Mouse (Mus musculus) heart, embryonic 12.5 days (tissue): Measurements from ENCODE around the gene Rhd. TPM values are rescaled to one million over a fixed set of nuclear protein-coding genes. Genes with fewer than 3 reads are reported as not detected.

Experiments used
- ATAC-seq: fragments of 200-750 bp; cut with Nextera tagmentation; 2 replicates; pipeline ENCODE4 v1.8.0; 2017; ENCODE audit warnings: moderate TSS enrichment, moderate library complexity; ENCODE audit not compliant: insufficient number of reproducible peaks, low FRiP score
- H3K27ac ChIP-seq: fragments of 300-500 bp; sonication (generic); 2 replicates; pipeline ENCODE4 v1.5.1; 2016; ENCODE audit warnings: mild to moderate bottlenecking, moderate library complexity; ENCODE audit not compliant: poor library complexity, severe bottlenecking
- H3K27me3 ChIP-seq: fragments of 300-500 bp; sonication (generic); replicated peaks from 2 replicates; pipeline ENCODE4 v1.6.1; 2016; ENCODE audit warnings: mild to moderate bottlenecking, moderate library complexity
- H3K36me3 ChIP-seq: fragments of 300-500 bp; sonication (generic); 2 replicates; pipeline ENCODE4 v1.6.1; 2016; ENCODE audit warnings: mild to moderate bottlenecking, moderate library complexity
- H3K4me1 ChIP-seq: fragments of 300-500 bp; sonication (generic); replicated peaks from 2 replicates; pipeline ENCODE4 v1.6.1; 2016; ENCODE audit warnings: mild to moderate bottlenecking
- H3K4me2 ChIP-seq: fragments of 300-500 bp; sonication (generic); 2 replicates; pipeline ENCODE4 v1.6.1; 2016; ENCODE audit warnings: mild to moderate bottlenecking, moderate library complexity
- H3K4me3 ChIP-seq: fragments of 300-500 bp; sonication (generic); 2 replicates; pipeline ENCODE4 v1.5.1; 2016; ENCODE audit warnings: mild to moderate bottlenecking
- H3K9ac ChIP-seq: fragments of 300-500 bp; sonication (generic); 2 replicates; pipeline ENCODE4 v1.6.1; 2016; ENCODE audit warnings: mild to moderate bottlenecking, moderate library complexity
- H3K9me3 ChIP-seq: fragments of 300-500 bp; sonication (generic); replicated peaks from 2 replicates; pipeline ENCODE4 v1.6.1; 2016; ENCODE audit warnings: mild to moderate bottlenecking, moderate library complexity
- WGBS: fragments of 180-500 bp; shearing (Covaris S2); methylation state at CpG from one replicate; pipeline ENCODE4 v1.1.7; 2016; 5-methylcytosine and 5-hydroxymethylcytosine counted together
- polyA plus RNA-seq: library from polyadenylated mRNA; unstranded; fragments of >200 nt; fragmentation: Nextera tagmentation; extraction: Ambion mirVana; gene quantifications from 2 replicates; pipeline ENCODE4 v1.2.1, GENCODE M21; 2016

Gene Rhd
- polyA plus RNA-seq, 1 experiment from 2014 or later: 28.1 TPM

DNA sequence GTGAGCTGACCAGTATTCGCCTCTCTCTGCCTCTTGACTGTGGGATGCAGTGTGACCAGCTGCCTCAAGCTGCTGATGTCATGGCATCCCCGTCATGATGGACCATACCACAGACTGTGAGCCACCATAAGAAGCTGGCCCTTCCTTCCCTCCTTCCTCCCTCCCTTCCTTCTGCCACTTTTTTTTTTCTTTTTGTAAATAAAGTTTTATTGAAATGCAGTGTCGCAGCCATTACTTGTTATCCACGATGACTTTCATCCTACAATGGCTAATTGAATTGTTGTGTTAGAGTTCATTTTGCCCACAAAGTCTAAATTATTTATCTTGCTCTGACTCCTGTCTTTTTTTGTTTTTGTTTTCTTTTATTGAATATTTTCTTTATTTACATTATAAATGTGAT lies 5.8 kb upstream of the Rhd start:
- ATAC-seq: no peak
- H3K27me3 ChIP-seq: peaks cover 25% of the 10 kb centered on the region
- 88% methylated on average over 4 of the region's 4 CpGs for WGBS
- no peaks in the 10 kb centered on the region for H3K36me3 ChIP-seq
- H3K9me3 ChIP-seq: no peaks in the 10 kb centered on the region
- no peak overlapping the region for H3K27ac ChIP-seq
- no peaks in the 10 kb centered on the region; the same call in 1 of the 2 replicates for H3K4me1 ChIP-seq
- H3K9ac ChIP-seq: no peak overlapping the region
- no peak overlapping the region for H3K4me3 ChIP-seq
- no peak overlapping the region for H3K4me2 ChIP-seq

- Histone ChIP-seq H3K9ac (no peak overlapping the region), H3K4me3 (no peak overlapping the region), H3K27me3 (peaks cover 4% of the 10 kb centered on the region; the same call in 1 of the 2 replicates), H3K4me2 (no peak overlapping the region), H3K27ac (no peak overlapping the region), H3K36me3 (no peaks in the 10 kb centered on the region), H3K4me1 (peaks cover 3% of the 10 kb centered on the region; the same call in 1 of the 2 replicates), H3K9me3 (no peaks in the 10 kb centered on the region)
- no peak for ATAC-seq
- 85% methylated on average over 6 of the region's 6 CpGs for WGBS
Observed at GRCm38 (mm10) chr4:134861884-134862283, 2.5 kb upstream of the Rhd start.

DNA sequence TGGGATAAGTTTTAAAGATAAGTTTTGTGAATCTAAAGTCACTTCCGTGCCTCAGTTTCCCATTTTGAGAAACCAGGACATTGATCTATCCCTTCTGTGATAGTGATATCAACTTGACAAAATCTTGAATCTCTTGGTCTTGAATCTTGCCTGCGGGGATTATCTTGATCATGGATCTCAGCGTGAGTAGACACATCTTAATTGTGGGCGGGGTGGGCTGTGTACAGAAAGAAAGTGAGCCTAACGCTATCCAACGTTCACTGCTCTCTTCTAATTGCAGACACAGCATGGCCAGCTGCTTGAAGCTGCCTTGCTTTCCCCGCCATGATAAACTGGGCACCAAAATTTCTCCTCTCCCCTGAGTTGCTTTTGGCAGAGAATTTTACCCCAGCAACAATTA lies 1.3 kb upstream of the Rhd start:
- no peak overlapping the region for H3K4me2 ChIP-seq
- H3K9me3 ChIP-seq: no peaks in the 10 kb centered on the region
- peaks cover 3% of the 10 kb centered on the region; the same call in 1 of the 2 replicates for H3K4me1 ChIP-seq
- no peak overlapping the region for H3K9ac ChIP-seq
- WGBS: 76% methylated on average over 7 of the region's 7 CpGs
- no peaks in the 10 kb centered on the region for H3K36me3 ChIP-seq
- no peak overlapping the region for H3K4me3 ChIP-seq
- H3K27ac ChIP-seq: no peak overlapping the region
- ATAC-seq: no peak
- 0 out of 2 replicates have a peak, but pooled peaks cover under 1% of the 10 kb centered on the region for H3K27me3 ChIP-seq

- H3K9me3 ChIP-seq: no peaks in the 10 kb centered on the region
- H3K4me2 ChIP-seq: peak overlapping the region; percentile 37; the same call in 1 of the 2 replicates
- peak overlapping the region; percentile 56; the same call in 1 of the 2 replicates for H3K27ac ChIP-seq
- peak; percentile 77 for ATAC-seq
- peaks cover 20% of the 10 kb centered on the region for H3K4me1 ChIP-seq
- peak overlapping the region; percentile 29 for H3K4me3 ChIP-seq
- H3K27me3 ChIP-seq: 0 out of 2 replicates have a peak, but pooled peaks cover 16% of the 10 kb centered on the region
- 69% methylated on average over 6 of the region's 6 CpGs for WGBS
- H3K36me3 ChIP-seq: no peaks in the 10 kb centered on the region
- H3K9ac ChIP-seq: no peak overlapping the region
Observed at GRCm38 (mm10) chr4:134865340-134865739, 1.0 kb downstream of the Rhd start.

DNA sequence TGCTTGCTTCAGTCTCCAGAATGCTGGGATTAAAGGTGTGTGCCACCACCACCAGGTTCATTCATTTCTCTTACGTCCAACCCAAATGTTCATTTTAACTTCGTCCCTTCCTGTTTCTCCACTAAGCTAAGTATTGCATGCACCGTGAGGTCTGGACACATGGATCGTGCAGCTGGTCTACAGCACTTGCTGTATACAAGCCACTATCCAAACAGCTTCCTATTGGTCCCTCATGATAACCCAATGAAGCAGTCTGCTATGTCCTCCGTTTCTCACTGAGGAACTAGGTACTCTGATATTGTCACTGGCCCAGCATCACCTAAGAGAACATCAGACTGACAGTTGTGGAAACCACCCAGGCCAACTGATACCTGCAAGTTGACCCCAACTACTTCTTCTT lies 1.5 kb downstream of the Rhd start:
- peak overlapping the region; percentile 29 for H3K4me3 ChIP-seq
- 83% methylated on average over 5 of the region's 5 CpGs for WGBS
- H3K27ac ChIP-seq: no peak overlapping the region

DNA sequence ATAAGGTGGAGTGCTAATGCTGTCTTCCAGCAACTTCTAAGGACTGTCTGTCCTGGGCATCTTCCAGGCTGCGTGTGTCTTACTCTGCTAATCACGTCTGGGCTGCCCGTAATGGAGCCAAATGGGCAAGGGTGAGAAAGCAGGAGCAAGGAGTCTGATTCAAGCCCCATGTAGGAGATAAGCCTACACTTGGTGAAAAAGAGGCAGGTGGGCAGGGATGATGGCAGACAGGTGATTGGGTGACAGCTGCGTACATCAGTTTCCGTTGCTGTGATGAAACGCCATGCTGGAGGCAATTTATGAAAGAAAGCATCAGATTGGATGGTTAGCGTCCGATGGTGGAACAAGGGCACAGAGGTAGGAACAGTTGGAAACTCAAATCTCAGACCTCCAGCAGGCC lies 2.9 kb downstream of the Rhd start:
- Histone ChIP-seq H3K36me3 (no peaks in the 10 kb centered on the region), H3K27me3 (0 out of 2 replicates have a peak, but pooled peaks cover 23% of the 10 kb centered on the region), H3K9me3 (no peaks in the 10 kb centered on the region), H3K4me3 (no peak overlapping the region), H3K27ac (no peak overlapping the region), H3K9ac (no peak overlapping the region), H3K4me1 (peaks cover 24% of the 10 kb centered on the region), H3K4me2 (peak overlapping the region; percentile 13; the same call in 1 of the 2 replicates)
- no peak for ATAC-seq
- 91% methylated on average over 8 of the region's 8 CpGs for WGBS

More for the DNA sequence above, 1.5 kb downstream of the Rhd start:
- Histone ChIP-seq H3K27me3 (0 out of 2 replicates have a peak, but pooled peaks cover 21% of the 10 kb centered on the region), H3K36me3 (no peaks in the 10 kb centered on the region), H3K9me3 (no peaks in the 10 kb centered on the region), H3K9ac (no peak overlapping the region), H3K4me2 (peak overlapping the region; percentile 37), H3K4me1 (peaks cover 24% of the 10 kb centered on the region)
- no peak for ATAC-seq

DNA sequence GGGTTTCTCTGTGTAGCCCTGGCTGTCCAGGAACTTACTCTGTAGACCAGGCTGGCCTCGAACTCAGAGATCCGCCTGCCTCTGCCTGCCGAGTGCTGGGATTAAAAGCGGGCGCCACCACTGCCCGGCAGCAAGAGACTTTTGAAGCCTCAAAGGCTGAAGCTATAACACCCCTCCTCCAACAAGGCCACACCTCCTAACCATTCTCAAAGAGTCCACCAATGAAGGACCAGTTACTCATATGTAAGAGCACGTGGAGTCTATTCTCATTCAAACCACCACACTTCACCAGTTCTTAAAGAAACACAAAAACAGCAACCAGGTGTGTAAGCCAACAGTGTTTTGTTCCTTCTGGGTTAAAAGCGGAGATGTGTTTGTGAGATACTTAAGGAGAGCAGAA lies 3.3 kb downstream of the Rhd start:
- ATAC-seq: no peak
- no peak overlapping the region for H3K9ac ChIP-seq
- H3K27ac ChIP-seq: no peak overlapping the region
- peaks cover 24% of the 10 kb centered on the region for H3K4me1 ChIP-seq
- WGBS: 84% methylated on average over 8 of the region's 8 CpGs
- H3K9me3 ChIP-seq: no peaks in the 10 kb centered on the region
- H3K27me3 ChIP-seq: 0 out of 2 replicates have a peak, but pooled peaks cover 23% of the 10 kb centered on the region
- peak overlapping the region; percentile 69; the same call in 1 of the 2 replicates for H3K4me2 ChIP-seq
- H3K4me3 ChIP-seq: no peak overlapping the region
- H3K36me3 ChIP-seq: no peaks in the 10 kb centered on the region

- no peak overlapping the region for H3K4me3 ChIP-seq
- H3K4me2 ChIP-seq: peak overlapping the region; percentile 69
- no peaks in the 10 kb centered on the region for H3K9me3 ChIP-seq
- 0 out of 2 replicates have a peak, but pooled peaks cover 23% of the 10 kb centered on the region for H3K27me3 ChIP-seq
- H3K36me3 ChIP-seq: no peaks in the 10 kb centered on the region
- WGBS: 80% methylated on average over 10 of the region's 10 CpGs
- H3K27ac ChIP-seq: no peak overlapping the region
- ATAC-seq: no peak
- H3K4me1 ChIP-seq: peaks cover 24% of the 10 kb centered on the region
- H3K9ac ChIP-seq: no peak overlapping the region
Observed at GRCm38 (mm10) chr4:134868065-134868464, 3.7 kb downstream of the Rhd start.

DNA sequence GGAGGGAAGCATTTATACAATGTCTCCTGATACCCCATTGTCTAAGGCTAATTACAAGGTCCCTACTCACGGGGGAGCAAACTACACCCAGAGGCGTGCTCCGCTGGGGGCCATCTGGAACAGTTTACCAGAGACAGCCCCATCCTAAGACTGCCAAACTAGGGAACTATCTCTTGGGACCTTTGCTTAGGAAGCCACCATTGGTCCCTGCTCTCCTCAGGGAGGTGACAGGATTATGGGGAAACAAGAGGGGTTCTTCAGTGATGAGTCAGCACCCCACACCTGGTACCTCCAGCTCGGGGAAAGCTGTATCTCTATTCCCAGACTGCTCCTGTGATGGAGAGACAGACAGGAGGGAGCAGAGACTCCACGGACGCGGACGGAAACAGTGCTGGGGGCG lies 4.2 kb downstream of the Rhd start:
- H3K9me3 ChIP-seq: no peaks in the 10 kb centered on the region
- H3K4me2 ChIP-seq: peak overlapping the region; percentile 69
- H3K4me3 ChIP-seq: 0 out of 2 replicates have a peak overlapping the region, but pooled peaks have one; percentile 3
- no peak overlapping the region for H3K9ac ChIP-seq
- 21% methylated on average over 9 of the region's 9 CpGs for WGBS
- no peaks in the 10 kb centered on the region for H3K36me3 ChIP-seq
- 0 out of 2 replicates have a peak, but pooled peaks cover 23% of the 10 kb centered on the region for H3K27me3 ChIP-seq
- 0 out of 2 replicates have a peak, but pooled peaks have one; percentile 15 for ATAC-seq
- H3K4me1 ChIP-seq: peaks cover 24% of the 10 kb centered on the region
- H3K27ac ChIP-seq: peak overlapping the region; percentile 40; the same call in 1 of the 2 replicates

- no peaks in the 10 kb centered on the region for H3K36me3 ChIP-seq
- H3K27ac ChIP-seq: peak overlapping the region; percentile 40; the same call in 1 of the 2 replicates
- H3K4me2 ChIP-seq: peak overlapping the region; percentile 69
- peak overlapping the region; percentile 57 for H3K9ac ChIP-seq
- H3K4me3 ChIP-seq: peak overlapping the region; percentile 33
- H3K4me1 ChIP-seq: peaks cover 24% of the 10 kb centered on the region
- H3K9me3 ChIP-seq: no peaks in the 10 kb centered on the region
- 0 out of 2 replicates have a peak, but pooled peaks cover 23% of the 10 kb centered on the region for H3K27me3 ChIP-seq
- peak; percentile 89 for ATAC-seq
- WGBS: 6% methylated on average over 16 of the region's 16 CpGs
Observed at GRCm38 (mm10) chr4:134869068-134869730, 4.9 kb downstream of the Rhd start.

- Histone ChIP-seq H3K4me1 (peaks cover 24% of the 10 kb centered on the region), H3K36me3 (no peaks in the 10 kb centered on the region), H3K9ac (peak overlapping the region; percentile 57), H3K4me2 (peak overlapping the region; percentile 69), H3K27ac (no peak overlapping the region), H3K4me3 (peak overlapping the region; percentile 33), H3K27me3 (0 out of 2 replicates have a peak, but pooled peaks cover 23% of the 10 kb centered on the region), H3K9me3 (no peaks in the 10 kb centered on the region)
- ATAC-seq: peak; percentile 59; the same call in 1 of the 2 replicates
- WGBS: 46% methylated on average over 7 of the region's 7 CpGs
Observed at GRCm38 (mm10) chr4:134869815-134870375, 5.6 kb downstream of the Rhd start.
